Mouse (Mus musculus) small intestine, adult 2 months (tissue): ENCODE measurements at regions not wholly inside any gene's neighbourhood (a gene's known extent, or its start where the extent isn't known, plus 50 kb on each side); places are given as distances from the start of the nearest gene placed in this dataset.

Experiments
- CTCF ChIP-seq: fragments of 200-500 bp; IDR thresholded peaks from 2 replicates; pipeline ENCODE4 v1.5.1; 2012; ENCODE audit warnings: low read depth, mild to moderate bottlenecking, control low read depth, inconsistent platforms, low read length, moderate library complexity, mixed read lengths; ENCODE audit not compliant: insufficient replicate concordance, insufficient read length; ENCODE audit errors: extremely low read depth
- POLR2A ChIP-seq: fragments of 200-500 bp; IDR thresholded peaks from 2 replicates; pipeline ENCODE4 v1.6.1; 2012; ENCODE audit warnings: low read depth, mild to moderate bottlenecking, control low read depth, inconsistent platforms, low read length, moderate library complexity

GRCm38 (mm10) chr17:83086703-83087102 lies 128.4 kb upstream of the Pkdcc start:
- no peak for TF ChIP-seq CTCF
- TF ChIP-seq POLR2A = no peak
